ENCODE assay signal across 9 mouse cellular contexts in genomic region chr2:172773176-172773575, GRCm38 (mm10).
DNase-seq lines count a peak whose midpoint lies in the region; ATAC-seq and TF ChIP-seq lines count a peak whose summit lies in the region.
"Had no signal": no experiment of that assay in that cellular context is flagged by ENCODE, and none has a peak within 500 bp of the region (broad histone marks: within the 10 kb centered on the region; RNA-seq: fewer than 3 reads in every experiment).

No protein-coding gene starts in this region.

- H3K27ac ChIP-seq in layer of hippocampus, adult 2 months: no peak overlapping the region
- no peak overlapping the region for H3K27ac ChIP-seq in forebrain, embryonic 12.5 days
- no peak overlapping the region for H3K27ac ChIP-seq in liver, embryonic 14.5 days

- no peak overlapping the region for H3K4me2 ChIP-seq in forebrain, embryonic 12.5 days
- no peak overlapping the region for H3K4me2 ChIP-seq in liver, embryonic 14.5 days (ENCODE audit: low read depth)

- peaks cover 41% of the 10 kb centered on the region for H3K27me3 ChIP-seq in forebrain, embryonic 12.5 days
- no peaks in the 10 kb centered on the region for H3K27me3 ChIP-seq in liver, embryonic 14.5 days (ENCODE audit: control insufficient read depth, insufficient read depth, low read length)

- no peaks in the 10 kb centered on the region for H3K4me1 ChIP-seq in forebrain, embryonic 12.5 days
- H3K4me1 ChIP-seq in liver, embryonic 14.5 days (replicated peaks; ENCODE audit: control insufficient read depth in 2 of 2, insufficient read depth in 2 of 2, low read length in 1 of 2): no peaks in the 10 kb centered on the region

- peak in 1 of 2 experiments; percentile 63 for DNase-seq in layer of hippocampus, adult 2 months (ENCODE audit: low spot score in 2 of 2)
- DNase-seq in layer of hippocampus, adult 9-10 months (ENCODE audit: low spot score): no peak
- DNase-seq in adrenal gland, postnatal 4 days (ENCODE audit: low spot score in 2 of 2): peak; percentile 30 to 62
- DNase-seq in kidney, adult 8-10 months: peak; percentile 23 to 70
- peak in 2 of 3 experiments; percentile 11 to 19 for DNase-seq in liver, embryonic 14.5 days (ENCODE audit: low read depth in 3 of 3, low spot score in 3 of 3)
- DNase-seq in right cerebral cortex, adult 18-20 months: peak; percentile 19
- peak; percentile 52 to 58 for DNase-seq in urinary bladder, postnatal 36 days (ENCODE audit: low spot score in 2 of 2)

- no peaks in the 10 kb centered on the region for H3K36me3 ChIP-seq in forebrain, embryonic 12.5 days (replicated peaks)
- H3K36me3 ChIP-seq in liver, embryonic 14.5 days (replicated peaks; ENCODE audit: control insufficient read depth, insufficient read depth, low read depth): no peaks in the 10 kb centered on the region

- H3K4me3 ChIP-seq in layer of hippocampus, adult 2 months: no peak overlapping the region
- H3K4me3 ChIP-seq in forebrain, embryonic 12.5 days (replicated peaks): no peak overlapping the region
- no peak overlapping the region for H3K4me3 ChIP-seq in liver, embryonic 14.5 days (ENCODE audit: insufficient read depth in 1 of 2, low read depth in 2 of 2, low read length in 2 of 2)
- H3K4me3 ChIP-seq: myocyte had no signal

- no peaks in the 10 kb centered on the region for H3K9me3 ChIP-seq in forebrain, embryonic 12.5 days
- H3K9me3 ChIP-seq in liver, embryonic 14.5 days (ENCODE audit: control insufficient read depth, low read length): no peaks in the 10 kb centered on the region

- 0 out of 2 replicates have a peak, but pooled peaks have one; percentile 37 for ATAC-seq in forebrain, embryonic 12.5 days (ENCODE audit: low FRiP score)
- ATAC-seq in liver, embryonic 14.5 days (ENCODE audit: insufficient read depth): no peak

- peak; percentile 97 for TF ChIP-seq CTCF in layer of hippocampus, adult 2 months (conservative IDR thresholded peaks at IDR 0.05)
- TF ChIP-seq CTCF in liver, embryonic 14.5 days (IDR thresholded peaks at IDR 0.05; ENCODE audit: low read depth): peak; percentile 88

- H3K9ac ChIP-seq in forebrain, embryonic 12.5 days: no peak overlapping the region
- H3K9ac ChIP-seq in liver, embryonic 14.5 days (replicated peaks): no peak overlapping the region

- WGBS in forebrain, embryonic 12.5 days: 0% methylated on average over 2 of the region's 2 CpGs
- WGBS in liver, embryonic 14.5 days (ENCODE audit: insufficient replicate concordance): 0% methylated on average over 2 of the region's 2 CpGs

- TF ChIP-seq EP300 in liver, embryonic 14.5 days (IDR thresholded peaks at IDR 0.05; ENCODE audit: low read depth): no peak
